Mouse (Mus musculus) left cerebral cortex, adult 18-20 months (tissue): ENCODE data around the gene Dtd2. TPM values are rescaled to one million over a fixed set of nuclear protein-coding genes. Genes with fewer than 3 reads are reported as not detected.

Source experiments
- total RNA-seq, 2 experiments: library from RNA; stranded (reverse); gene quantifications; 2 replicates each; pipeline ENCODE4 v1.2.3; 2021

Gene Dtd2
- total RNA-seq, 2 experiments from 2014 or later, result 8.9 to 12.1 TPM

Other genes with a start within 250 kb of the Dtd2 start
- 10 to 100 TPM; 79.9 to 82.6 TPM for gene Hectd1, start 177.0 kb downstream of the Dtd2 start, total RNA-seq
- gene Heatr5a, start 35.2 kb downstream of the Dtd2 start, total RNA-seq, result 1 to 10 TPM; 7.6 to 7.8 TPM
- gene Gpr33, start 21.6 kb upstream of the Dtd2 start, total RNA-seq, result not detected
- gene Nubpl, start 91.2 kb upstream of the Dtd2 start, total RNA-seq, result 1 to 10 TPM; 4.5 to 4.6 TPM